Mouse (Mus musculus) inflammation-experienced regulatory T-cells, adult 16 weeks (primary cell): ENCODE results near the gene Ms4a18. TPM values are rescaled to one million over a fixed set of nuclear protein-coding genes. Genes with fewer than 3 reads are reported as not detected.

Experiments used
- polyA plus RNA-seq: library from polyadenylated mRNA; unstranded; fragments of 100-300 nt; shearing (Covaris generic); gene quantifications from one replicate; pipeline ENCODE4 v1.2.1, GENCODE M21; 2017

Ms4a18 gene
- not detected for polyA plus RNA-seq

DNA sequence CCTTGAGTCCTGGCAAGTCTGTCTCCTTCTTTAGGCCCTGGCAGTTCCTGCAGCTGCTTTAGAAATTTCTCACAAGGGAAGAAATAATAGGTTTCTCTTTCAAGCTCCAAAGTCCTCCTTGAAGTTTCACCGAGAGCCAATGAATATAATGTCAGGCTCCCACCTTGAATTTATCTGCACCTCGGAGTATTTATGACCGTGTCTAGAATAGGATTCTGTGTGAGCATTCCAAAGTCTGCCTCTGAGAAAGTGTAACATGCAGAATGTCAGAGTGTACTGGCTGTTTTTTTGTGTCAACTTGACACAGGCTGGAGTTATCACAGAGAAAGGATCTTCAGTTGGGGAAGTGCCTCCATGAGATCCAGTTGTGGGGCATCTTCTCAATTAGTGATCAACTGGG, at the start of gene Ms4a18:
Gene Ms4a18 (minus strand): TSS at position 141 of the 400 bp plus-strand sequence.

DNA sequence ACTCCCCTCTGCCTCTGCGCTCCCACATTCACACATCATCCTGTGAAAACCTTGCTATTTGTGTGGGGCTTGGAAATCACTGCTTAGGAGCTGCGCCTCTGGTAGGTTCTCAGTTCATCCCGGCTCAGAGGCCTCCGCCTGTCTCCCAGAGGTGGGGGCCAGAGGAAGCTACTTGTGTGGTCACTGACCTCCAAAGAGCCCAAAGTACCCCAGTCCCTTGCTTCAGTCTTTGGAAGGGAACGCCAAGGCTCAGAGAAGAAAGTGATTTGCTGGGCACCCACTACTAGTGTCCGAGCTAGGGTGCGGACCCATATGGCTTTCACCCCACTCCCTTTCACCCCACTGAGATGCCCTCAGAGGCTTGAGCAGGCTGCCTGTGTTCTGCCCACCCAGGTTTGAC, 24.7 kb downstream of the Ms4a18 start, which contains the start of gene Ms4a15:
Gene Ms4a15 (minus strand): TSS at position 101 of the 400 bp plus-strand sequence.

DNA sequence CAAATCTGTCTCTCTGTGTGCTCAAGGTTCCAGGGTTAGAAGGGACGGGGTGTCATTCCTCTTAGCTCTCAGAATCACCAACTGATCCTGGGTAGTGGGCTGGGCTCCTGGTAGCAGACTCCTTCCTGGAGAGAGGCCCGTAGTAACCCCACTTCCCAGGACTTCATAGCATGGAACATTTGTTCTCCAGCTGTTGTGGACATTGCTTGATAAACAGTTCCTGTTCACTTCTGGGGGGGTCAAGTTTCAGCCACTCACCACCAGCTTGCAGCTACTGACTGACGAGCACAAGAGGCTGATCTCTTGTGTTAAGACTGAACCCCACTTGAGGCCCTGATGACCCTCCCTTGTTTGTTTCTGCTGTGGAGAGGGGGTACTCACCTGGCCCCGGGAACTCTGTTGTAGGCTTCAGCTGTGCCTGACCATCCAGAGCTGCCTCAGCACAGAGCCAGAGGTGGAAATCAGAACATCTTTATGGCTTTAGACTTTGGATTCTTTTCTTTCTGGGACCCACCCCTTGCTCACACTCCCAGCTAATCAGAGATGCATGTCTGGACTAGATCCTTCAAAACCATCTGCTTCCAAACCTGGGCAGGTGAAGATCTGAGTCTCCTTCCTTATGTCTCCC, 43.5 kb downstream of the Ms4a18 start, which contains the start of gene Ms4a10:
Gene Ms4a10 (minus strand): TSS at position 433 of the 628 bp plus-strand sequence.

DNA sequence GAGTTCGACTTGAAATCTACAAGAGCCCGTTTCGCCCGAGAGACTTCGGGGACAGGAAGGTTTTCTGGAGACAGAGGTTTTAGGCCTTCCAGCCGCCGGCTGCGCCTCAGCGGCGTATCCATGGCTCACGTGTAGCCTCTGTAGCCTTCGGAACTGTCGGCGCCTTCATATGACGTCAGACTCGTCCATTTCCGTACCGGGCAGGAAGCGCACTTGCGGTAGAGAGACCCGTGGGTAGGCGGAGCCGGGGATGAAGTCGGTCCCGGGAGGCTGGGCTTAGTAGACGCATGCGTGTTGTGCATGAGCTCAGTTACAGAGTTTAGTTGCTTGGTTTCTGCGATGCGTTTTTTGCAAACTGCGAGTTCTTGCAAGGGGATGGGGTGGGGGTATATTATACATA, 68.7 kb downstream of the Ms4a18 start, which contains the start of gene Ccdc86:
Gene Ccdc86 (minus strand): TSS at position 155 of the 400 bp plus-strand sequence.

Other genes with a start within 250 kb of the Ms4a18 start
- 778 TPM for gene Cd6, start 188.0 kb downstream of the Ms4a18 start, polyA plus RNA-seq
- 1.9 TPM for gene Slc15a3, start 178.3 kb downstream of the Ms4a18 start, polyA plus RNA-seq
- gene Tmem132a, start 148.1 kb downstream of the Ms4a18 start, polyA plus RNA-seq = 0.46 TPM
- gene Tmem109, start 136.0 kb downstream of the Ms4a18 start, polyA plus RNA-seq = 60.7 TPM
- 76.9 TPM for gene Prpf19, start 122.8 kb downstream of the Ms4a18 start, polyA plus RNA-seq
- gene Zp1, start 97.4 kb downstream of the Ms4a18 start, polyA plus RNA-seq = not detected
- gene Ptgdr2, start 80.9 kb downstream of the Ms4a18 start, polyA plus RNA-seq = not detected
- gene Ccdc86, start 68.8 kb downstream of the Ms4a18 start, polyA plus RNA-seq = 20.5 TPM
- not detected for gene Ms4a10, start 43.4 kb downstream of the Ms4a18 start, polyA plus RNA-seq
- gene Ms4a15, start 24.8 kb downstream of the Ms4a18 start, polyA plus RNA-seq = not detected
- gene Ms4a8a, start 63.1 kb upstream of the Ms4a18 start, polyA plus RNA-seq = 0.24 TPM
- not detected for gene 1700017D01Rik, start 112.8 kb upstream of the Ms4a18 start, polyA plus RNA-seq
- not detected for gene 1700025F22Rik, start 147.3 kb upstream of the Ms4a18 start, polyA plus RNA-seq
- not detected for gene Ms4a13, start 178.7 kb upstream of the Ms4a18 start, polyA plus RNA-seq
- not detected for gene Ms4a12, start 214.4 kb upstream of the Ms4a18 start, polyA plus RNA-seq
- 4.5 TPM for gene Ms4a1, start 248.2 kb upstream of the Ms4a18 start, polyA plus RNA-seq